Mouse (Mus musculus) urinary bladder, postnatal 4 days (tissue): ENCODE measurements around the gene Srgap1.
"Not testable (repeated sequence)": the region's sequence is repeated elsewhere in the genome, so short reads cannot be mapped to it uniquely, and the experiment has no call there.

ENCODE experiments used
- DNase-seq, 2 experiments: peaks; one replicate each; pipeline ENCODE4 v3.0.0; 2021 to 2022; ENCODE audit warnings: low spot score in 2 of 2

Srgap1 gene

DNA sequence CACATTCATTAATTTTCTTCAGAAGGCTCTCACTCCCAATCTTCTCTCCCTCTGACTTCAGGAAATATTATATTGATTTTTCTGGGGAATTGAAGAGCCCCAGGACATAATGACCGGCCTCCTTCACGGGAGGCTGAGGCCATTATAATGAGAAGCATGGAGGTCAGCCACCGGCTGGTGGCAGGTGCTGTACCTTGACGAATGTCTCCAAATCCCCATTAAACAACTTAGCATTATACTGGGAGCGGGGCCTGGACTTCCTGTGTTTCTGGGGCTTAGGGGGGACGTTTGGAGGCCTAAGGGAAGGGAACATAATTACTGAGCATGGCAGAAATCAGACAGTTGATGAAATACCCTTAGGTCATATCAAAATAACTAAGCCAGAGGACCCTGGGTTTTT lies 218.1 kb downstream of the Srgap1 start:
- no peak for DNase-seq

DNA sequence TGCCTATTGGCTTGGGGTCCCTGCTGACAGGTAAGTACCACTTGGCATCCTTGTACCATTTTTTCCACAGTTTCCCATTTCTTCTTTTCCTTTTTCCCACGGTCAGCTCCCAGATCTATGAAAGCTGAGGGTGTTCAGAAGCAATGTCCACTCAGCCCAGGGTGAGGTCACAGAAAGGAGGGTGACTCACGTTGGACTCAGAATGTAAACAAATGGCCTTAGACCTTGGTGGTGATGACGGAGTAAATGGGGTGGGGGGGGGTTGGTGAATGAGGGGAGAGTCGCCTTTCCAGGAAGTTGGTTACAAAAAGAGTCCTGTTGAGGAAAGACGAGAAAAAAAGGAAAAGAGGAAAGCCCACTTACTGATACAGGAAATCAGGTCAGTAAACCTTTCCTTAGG lies 224.4 kb downstream of the Srgap1 start:
- no peak for DNase-seq

DNA sequence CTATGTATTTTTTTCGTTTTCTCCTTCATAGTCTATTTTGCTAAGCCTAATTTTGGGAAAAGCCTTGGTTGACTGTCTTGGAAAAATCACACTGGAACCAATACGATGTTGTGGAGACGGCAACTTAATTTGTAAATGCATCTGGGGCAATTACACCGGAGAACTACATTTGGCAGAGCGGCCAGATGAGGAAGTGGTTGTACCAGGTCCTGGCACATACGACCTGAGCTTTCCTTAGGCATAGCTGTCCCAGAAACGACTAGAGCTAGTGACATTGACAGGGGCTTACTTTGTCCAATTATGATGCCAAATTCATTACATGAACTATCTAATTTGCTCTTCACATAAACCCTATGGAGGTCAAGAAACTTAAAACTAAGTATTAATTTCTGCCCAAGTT lies 226.3 kb downstream of the Srgap1 start:
- DNase-seq: no peak

DNA sequence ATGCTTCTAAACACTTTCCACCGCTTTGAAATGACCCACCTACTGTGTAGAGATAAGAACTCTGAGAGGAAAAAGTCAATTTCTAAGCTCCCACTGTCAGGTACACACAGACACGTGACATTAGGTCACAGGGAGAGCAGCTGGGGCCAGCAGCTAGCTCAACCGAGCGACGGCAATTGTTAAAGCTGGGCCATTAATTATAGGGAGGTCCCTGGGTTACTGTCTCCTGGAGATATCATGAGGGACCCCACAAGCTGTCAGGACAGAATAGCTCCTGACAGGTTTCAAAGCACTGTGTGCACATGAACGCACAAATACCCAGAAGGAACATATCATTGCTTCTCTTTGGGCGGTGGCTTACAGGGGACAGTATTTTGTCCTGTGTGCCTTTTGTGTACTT lies 229.1 kb downstream of the Srgap1 start:
- DNase-seq: no peak

GRCm38 (mm10) chr10:121807771-121808170 lies 239.3 kb downstream of the Srgap1 start:
- peak in 1 of 2 experiments; percentile 38 for DNase-seq

GRCm38 (mm10) chr10:121806806-121807205 lies 240.3 kb downstream of the Srgap1 start:
- peak in 1 of 2 experiments; percentile 34 for DNase-seq

GRCm38 (mm10) chr10:121805933-121806341 lies 241.2 kb downstream of the Srgap1 start:
- DNase-seq: peak in 1 of 2 experiments; percentile 30

DNA sequence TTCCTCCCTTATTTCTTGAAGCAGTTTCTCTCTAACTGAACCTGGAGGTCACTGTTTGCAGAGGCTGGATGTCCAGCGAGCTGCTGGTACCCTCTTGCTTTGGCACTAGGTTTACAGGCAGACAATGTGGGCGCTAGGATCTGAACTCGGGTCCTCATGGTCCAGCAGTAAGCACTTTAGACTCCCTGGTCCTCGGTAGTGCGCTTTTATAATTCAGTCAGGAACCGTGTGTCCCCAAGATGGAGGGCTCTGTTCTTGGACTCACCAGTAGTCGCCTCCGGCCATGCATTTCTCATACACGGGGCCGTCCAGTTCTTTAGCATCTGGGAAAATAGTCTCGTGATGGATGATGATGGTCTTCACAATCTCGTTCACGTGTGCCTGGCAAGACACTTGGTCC lies 242.6 kb downstream of the Srgap1 start:
- DNase-seq: peak in 1 of 2 experiments; percentile 40

GRCm38 (mm10) chr10:121800041-121800440 lies 247.1 kb downstream of the Srgap1 start:
- no peak for DNase-seq

DNA sequence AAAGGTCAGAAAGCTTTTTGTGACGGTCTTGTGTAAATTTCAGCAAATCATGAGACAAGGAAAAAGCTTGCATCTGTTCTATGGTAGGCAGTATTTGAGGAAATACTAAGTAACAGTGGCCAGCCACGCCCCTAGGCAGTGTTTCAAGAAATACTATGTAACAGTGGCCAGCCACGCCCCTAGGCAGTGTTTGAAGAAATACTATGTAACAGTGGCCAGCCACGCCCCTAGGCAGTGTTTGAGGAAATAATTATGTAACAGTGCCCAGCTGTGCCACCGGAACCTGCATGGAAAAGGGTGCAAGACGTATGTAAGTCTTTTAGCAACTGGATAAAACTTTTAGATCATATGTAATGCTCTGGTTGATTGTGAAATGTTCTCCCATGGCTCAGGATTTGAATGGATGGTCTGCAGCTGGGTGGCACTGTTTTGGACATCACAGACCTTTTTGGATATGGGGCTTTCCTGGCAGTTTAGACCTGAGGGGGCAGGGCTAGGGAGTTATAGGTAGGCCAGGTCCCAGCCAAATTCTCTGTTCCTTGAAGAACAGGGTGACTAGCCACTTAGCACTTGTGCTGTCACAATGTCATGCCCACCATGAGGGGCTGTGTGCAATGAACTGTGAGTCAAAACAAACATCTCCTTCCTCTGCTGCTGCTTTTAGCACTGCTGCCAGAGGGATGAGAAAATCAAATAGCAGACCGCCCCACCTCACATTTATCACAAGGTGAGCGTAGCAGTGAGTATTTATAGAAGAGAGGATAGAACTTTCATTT lies 250.9 kb downstream of the Srgap1 start:
- DNase-seq: no peak

- DNase-seq: no peak
Observed at GRCm38 (mm10) chr10:121794486-121794885, 252.6 kb downstream of the Srgap1 start.

DNA sequence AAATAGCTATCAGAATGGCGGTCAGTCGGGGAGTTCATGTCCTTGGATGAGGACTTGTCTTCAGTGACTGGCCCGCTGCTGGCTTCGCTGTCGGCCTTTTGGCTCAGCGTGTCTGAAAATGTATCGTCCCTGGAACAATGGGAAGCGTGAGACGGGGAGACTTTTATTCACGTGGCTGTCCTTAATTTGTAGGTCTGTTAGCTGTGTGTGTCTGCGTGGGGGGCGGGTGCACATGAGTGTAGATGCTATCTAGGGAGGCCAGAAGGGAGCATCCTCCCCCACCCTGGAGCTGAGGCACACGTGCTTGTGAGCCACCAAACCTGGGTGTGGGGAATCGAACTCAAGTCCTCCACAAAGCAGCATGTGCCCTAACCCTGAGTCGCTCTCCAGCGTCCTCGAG lies 254.5 kb downstream of the Srgap1 start:
- DNase-seq: peak in 1 of 2 experiments; percentile 57

DNA sequence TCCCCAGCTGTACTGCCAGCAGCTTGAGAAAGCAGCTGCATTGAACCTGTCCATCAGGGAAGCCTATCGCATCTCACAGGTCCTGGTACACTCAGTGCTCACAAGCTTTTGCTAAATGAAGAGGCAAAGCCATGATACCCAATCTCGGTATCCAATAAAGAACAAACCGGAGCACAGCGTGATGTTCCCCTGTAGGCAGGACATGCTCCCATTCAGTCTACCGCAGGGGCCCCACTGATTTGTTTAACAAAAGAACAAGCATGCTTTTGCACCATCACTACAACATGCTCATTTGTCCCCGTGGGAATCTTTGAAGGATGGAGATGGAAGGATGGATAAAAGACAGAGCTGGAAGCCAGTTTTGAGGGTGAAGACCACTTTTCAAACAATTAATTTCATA lies 257.0 kb downstream of the Srgap1 start:
- peak in 1 of 2 experiments; percentile 29 for DNase-seq

GRCm38 (mm10) chr10:121788536-121788935 lies 258.6 kb downstream of the Srgap1 start:
- no peak for DNase-seq

GRCm38 (mm10) chr10:121781159-121781558 lies 266.0 kb downstream of the Srgap1 start:
- no peak for DNase-seq

- DNase-seq: no peak
Observed at GRCm38 (mm10) chr10:121775990-121776389, 271.1 kb downstream of the Srgap1 start.

DNA sequence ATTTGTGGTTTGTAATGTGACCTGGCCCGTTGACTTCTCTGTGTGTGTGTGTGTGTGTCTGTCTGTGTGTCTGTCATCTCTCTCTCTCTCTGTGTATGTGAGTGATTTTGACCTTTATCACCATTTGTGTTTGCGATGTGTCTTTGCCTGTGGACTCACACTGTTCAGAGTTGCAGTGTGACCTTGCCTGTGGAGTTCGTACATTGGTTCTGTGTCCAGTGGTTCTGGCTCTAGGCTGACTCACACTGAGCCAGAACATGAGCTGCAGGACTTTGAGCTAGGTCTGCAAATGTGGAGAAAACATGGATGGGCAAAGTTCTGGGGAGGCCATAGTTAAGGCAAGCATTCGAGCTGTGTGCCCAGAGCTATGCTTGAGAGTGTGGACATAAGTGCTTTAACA lies 273.3 kb downstream of the Srgap1 start:
- DNase-seq: no peak

DNA sequence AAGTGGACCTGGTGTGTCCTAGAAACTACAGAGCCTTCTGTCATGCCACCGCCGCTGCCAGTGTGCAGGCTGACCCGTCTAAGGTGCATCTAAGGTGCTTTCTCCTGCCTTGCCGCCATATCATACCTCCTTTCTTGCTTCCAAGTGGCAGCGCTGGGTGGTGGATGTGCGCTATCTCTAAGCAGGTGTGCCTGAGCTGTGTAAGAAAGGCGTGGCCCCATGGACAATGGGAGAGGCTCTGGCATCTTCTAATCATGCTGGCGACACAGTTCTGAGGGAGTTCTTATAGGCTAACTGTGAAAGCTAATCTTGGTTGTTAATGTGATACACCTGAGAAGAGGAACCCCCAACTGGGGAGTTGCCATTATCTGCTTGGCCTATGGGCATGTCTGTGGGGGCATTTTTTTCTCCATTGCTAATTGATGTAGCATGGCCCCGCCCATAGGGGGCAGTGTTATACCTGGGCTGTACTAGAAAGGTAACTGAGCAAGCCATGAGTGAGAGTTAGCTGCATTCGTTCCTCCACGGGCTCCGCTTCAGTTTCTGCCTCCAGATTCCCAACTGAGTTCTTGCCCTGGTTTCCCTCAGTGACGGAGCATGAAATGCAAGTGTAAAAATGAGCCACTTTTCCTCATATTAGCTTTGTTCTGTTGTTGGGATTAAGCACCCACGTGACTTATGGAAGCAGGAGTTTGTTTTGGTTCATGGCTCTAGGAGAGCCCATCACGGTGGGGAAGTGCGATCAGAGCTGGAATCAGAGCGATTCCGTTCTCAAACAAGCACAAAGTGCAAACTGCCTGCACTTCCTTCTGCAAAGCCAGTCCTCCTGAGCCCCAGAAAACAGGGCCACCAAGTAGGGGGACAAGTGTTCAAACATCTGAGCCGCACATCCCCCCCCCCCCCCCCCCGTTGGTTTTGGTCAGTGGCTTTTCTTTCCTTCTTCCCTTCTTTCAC lies 276.2 kb downstream of the Srgap1 start:
- DNase-seq: no peak

DNA sequence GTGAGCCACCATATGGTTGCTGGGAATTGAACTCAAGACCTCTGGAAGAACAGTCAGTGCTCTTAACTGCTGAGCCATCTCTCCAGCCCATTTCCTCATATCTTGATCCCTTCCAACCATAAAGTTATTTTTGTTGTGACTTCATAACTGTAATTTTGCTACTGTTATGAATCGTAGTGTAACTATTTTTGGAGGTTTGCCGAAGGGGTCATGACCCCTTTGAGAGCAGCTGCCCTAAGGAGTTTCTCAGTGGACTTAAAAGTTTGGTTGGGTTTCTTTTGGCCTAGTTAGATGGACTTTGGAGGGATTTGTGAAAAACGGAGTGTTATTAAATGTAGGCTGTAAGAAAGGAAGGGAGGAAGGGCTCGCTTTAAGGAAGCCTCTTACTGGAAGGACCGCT lies 277.4 kb downstream of the Srgap1 start:
- DNase-seq: no peak

DNA sequence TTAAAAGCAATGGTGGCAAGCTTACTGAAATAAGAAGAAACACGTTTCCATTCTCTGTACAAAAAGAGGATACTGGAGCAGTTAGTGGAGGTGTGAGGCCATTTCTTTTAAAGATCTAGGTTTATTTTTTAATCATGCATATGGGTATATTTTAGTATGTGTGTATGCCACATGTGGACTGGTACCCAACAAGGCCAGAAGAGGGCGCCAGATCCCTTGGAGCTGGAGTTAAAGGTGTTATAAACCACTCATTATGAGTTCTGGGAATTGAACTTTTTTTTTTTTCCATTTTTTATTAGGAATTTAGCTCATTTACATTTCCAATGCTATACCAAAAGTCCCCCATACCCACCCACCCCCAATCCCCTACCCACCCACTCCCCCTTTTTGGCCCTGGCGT lies 279.8 kb downstream of the Srgap1 start:
- DNase-seq: not testable (repeated sequence)

DNA sequence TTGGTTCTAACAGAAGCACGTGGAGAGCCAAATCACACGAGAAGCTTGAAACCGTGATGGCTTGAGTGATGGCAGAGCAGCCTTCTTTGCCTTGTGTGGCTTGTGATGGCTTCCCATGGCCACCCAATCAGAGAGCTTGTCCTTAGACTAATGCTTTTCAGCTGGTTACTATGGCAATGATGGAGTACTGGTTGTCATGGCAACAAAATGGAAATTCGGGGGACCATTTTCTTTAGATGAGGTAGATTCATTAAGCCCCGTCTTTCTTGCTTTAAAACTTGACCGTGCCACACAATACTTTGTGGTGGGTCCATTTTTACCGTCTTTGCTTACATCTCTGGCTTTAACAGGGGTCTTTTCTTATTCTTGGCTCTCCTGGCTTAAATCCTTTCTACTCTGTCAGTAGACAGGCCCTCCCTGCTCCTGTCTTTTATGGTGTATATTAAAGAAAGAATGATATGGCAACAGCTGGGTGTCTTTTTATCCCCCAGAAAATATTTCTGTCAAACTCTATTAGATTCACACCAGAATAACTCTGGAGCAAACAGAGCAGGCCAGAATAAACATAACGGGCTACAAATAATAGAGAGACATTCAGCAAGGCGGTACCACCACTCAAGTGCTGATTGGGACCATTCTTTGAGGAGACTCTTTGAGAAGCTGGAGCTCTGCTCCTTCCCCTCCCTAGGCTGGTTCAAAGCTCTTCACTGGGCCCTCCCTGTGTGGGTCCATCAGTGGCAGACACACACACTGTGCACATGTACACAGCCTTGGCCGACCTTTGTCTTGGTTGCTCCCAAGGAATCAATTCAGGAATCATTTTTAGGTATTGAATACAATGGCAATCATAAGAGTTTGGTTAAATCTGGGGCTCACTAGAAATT lies 281.7 kb downstream of the Srgap1 start:
- DNase-seq: no peak
